Mouse (Mus musculus) liver, adult 2 months (tissue): ENCODE results near the gene Asic4.

Experiments
- CTCF ChIP-seq: fragments of 200-500 bp; IDR thresholded peaks from 2 replicates; pipeline ENCODE4 v1.5.1; 2011; ENCODE audit warnings: low read depth, low read length, control low read depth
- POLR2A ChIP-seq: fragments of 200-500 bp; IDR thresholded peaks from 2 replicates; pipeline ENCODE4 v1.6.1; 2011; ENCODE audit warnings: low read length, control low read depth; ENCODE audit not compliant: insufficient read depth; ENCODE audit errors: extremely low read depth

DNA sequence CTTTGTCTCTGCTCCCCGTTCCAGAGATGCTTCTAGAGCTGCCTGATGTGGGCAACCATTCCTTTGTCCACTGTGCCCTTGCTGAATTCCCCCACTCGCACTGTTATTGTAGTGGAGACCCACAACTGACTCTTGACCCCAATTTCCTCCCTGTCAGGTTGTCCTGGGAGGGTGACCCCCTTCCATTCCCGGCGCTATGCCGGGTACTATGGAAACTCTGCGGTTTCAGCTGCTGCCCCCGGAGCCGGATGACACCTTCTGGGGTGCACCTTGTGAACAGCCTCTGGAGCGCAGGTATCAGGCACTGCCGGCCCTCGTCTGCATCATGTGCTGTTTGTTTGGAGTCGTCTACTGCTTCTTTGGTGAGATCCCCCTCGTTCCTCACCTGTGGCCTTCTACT, 29.8 kb downstream of the Asic4 start:
- TF ChIP-seq POLR2A (no peak), CTCF (no peak)
